Mouse (Mus musculus) midbrain, embryonic 13.5 days (tissue): ENCODE measurements at regions not wholly inside any gene's neighbourhood (a gene's known extent, or its start where the extent isn't known, plus 50 kb on each side); places are given as distances from the start of the nearest gene placed in this dataset.

Experiments used
- ATAC-seq: fragments of 200-750 bp; cut with Nextera tagmentation; 2 replicates; pipeline ENCODE4 v1.8.0; 2017; ENCODE audit warnings: mild to moderate bottlenecking, moderate TSS enrichment, moderate library complexity
- H3K27ac ChIP-seq: fragments of 300-500 bp; sonication (generic); 2 replicates; pipeline ENCODE4 v1.5.1; 2015; ENCODE audit warnings: inconsistent platforms, mild to moderate bottlenecking, moderate library complexity
- H3K27me3 ChIP-seq: fragments of 300-500 bp; sonication (generic); 2 replicates; pipeline ENCODE4 v1.6.1; 2015; ENCODE audit warnings: mild to moderate bottlenecking, inconsistent platforms
- H3K36me3 ChIP-seq: fragments of 300-500 bp; sonication (generic); 2 replicates; pipeline ENCODE4 v1.6.1; 2015; ENCODE audit warnings: mild to moderate bottlenecking, inconsistent platforms
- H3K4me1 ChIP-seq: fragments of 300-500 bp; sonication (generic); replicated peaks from 2 replicates; pipeline ENCODE4 v1.6.1; 2015; ENCODE audit warnings: inconsistent platforms
- H3K4me2 ChIP-seq: fragments of 300-500 bp; sonication (generic); replicated peaks from 2 replicates; pipeline ENCODE4 v1.6.1; 2015; ENCODE audit warnings: moderate library complexity, mild to moderate bottlenecking, inconsistent platforms
- H3K4me3 ChIP-seq: fragments of 300-500 bp; sonication (generic); replicated peaks from 2 replicates; pipeline ENCODE4 v1.5.1; 2015; ENCODE audit warnings: mild to moderate bottlenecking, inconsistent platforms
- H3K9ac ChIP-seq: fragments of 300-500 bp; sonication (generic); replicated peaks from 2 replicates; pipeline ENCODE4 v1.6.1; 2015; ENCODE audit warnings: mild to moderate bottlenecking, inconsistent platforms
- H3K9me3 ChIP-seq: fragments of 300-500 bp; sonication (generic); 2 replicates; pipeline ENCODE4 v1.6.1; 2016; ENCODE audit warnings: mild to moderate bottlenecking, inconsistent platforms
- WGBS: fragments of 180-500 bp; shearing (Covaris S2); methylation state at CpG from one replicate; pipeline ENCODE4 v1.1.7; 2015; 5-methylcytosine and 5-hydroxymethylcytosine counted together

GRCm38 (mm10) chr10:108024227-108024626 lies 112.3 kb upstream of the Otogl start:
- WGBS: 89% methylated on average over 6 of the region's 6 CpGs
- no peaks in the 10 kb centered on the region for H3K4me1 ChIP-seq
- no peaks in the 10 kb centered on the region for H3K27me3 ChIP-seq
- no peak for ATAC-seq
- H3K9ac ChIP-seq: no peak overlapping the region
- no peak overlapping the region for H3K4me2 ChIP-seq
- no peaks in the 10 kb centered on the region for H3K36me3 ChIP-seq
- H3K27ac ChIP-seq: no peak overlapping the region
- no peak overlapping the region for H3K4me3 ChIP-seq
- no peaks in the 10 kb centered on the region for H3K9me3 ChIP-seq

GRCm38 (mm10) chr10:108016552-108016951 lies 104.6 kb upstream of the Otogl start:
- H3K27ac ChIP-seq: no peak overlapping the region
- H3K36me3 ChIP-seq: no peaks in the 10 kb centered on the region
- H3K27me3 ChIP-seq: no peaks in the 10 kb centered on the region
- no peaks in the 10 kb centered on the region for H3K9me3 ChIP-seq
- H3K4me3 ChIP-seq: no peak overlapping the region
- no peaks in the 10 kb centered on the region for H3K4me1 ChIP-seq
- no peak for ATAC-seq
- H3K4me2 ChIP-seq: no peak overlapping the region
- 93% methylated on average over 1 of the region's 1 CpGs for WGBS
- H3K9ac ChIP-seq: no peak overlapping the region

- H3K4me1 ChIP-seq: no peaks in the 10 kb centered on the region
- H3K9me3 ChIP-seq: no peaks in the 10 kb centered on the region
- no peak overlapping the region for H3K27ac ChIP-seq
- no peaks in the 10 kb centered on the region for H3K27me3 ChIP-seq
- no peak for ATAC-seq
- H3K9ac ChIP-seq: no peak overlapping the region
- no peak overlapping the region for H3K4me3 ChIP-seq
- H3K36me3 ChIP-seq: no peaks in the 10 kb centered on the region
- WGBS: 88% methylated on average over 2 of the region's 2 CpGs
- no peak overlapping the region for H3K4me2 ChIP-seq
Observed at GRCm38 (mm10) chr10:107994836-107995585, 83.1 kb upstream of the Otogl start.

GRCm38 (mm10) chr10:107992621-107993020 lies 80.7 kb upstream of the Otogl start:
- WGBS: 76% methylated on average over 3 of the region's 3 CpGs
- H3K4me2 ChIP-seq: no peak overlapping the region
- no peak for ATAC-seq

GRCm38 (mm10) chr10:107990557-107990956 lies 78.6 kb upstream of the Otogl start:
- WGBS: 95% methylated on average over 3 of the region's 3 CpGs
- H3K4me2 ChIP-seq: no peak overlapping the region
- H3K9ac ChIP-seq: no peak overlapping the region
- H3K4me1 ChIP-seq: no peaks in the 10 kb centered on the region
- no peaks in the 10 kb centered on the region for H3K9me3 ChIP-seq
- H3K36me3 ChIP-seq: no peaks in the 10 kb centered on the region
- H3K27ac ChIP-seq: no peak overlapping the region
- H3K27me3 ChIP-seq: no peaks in the 10 kb centered on the region
- H3K4me3 ChIP-seq: no peak overlapping the region
- ATAC-seq: no peak

More at GRCm38 (mm10) chr10:107992621-107993020, 80.7 kb upstream of the Otogl start:
- Histone ChIP-seq H3K27ac (no peak overlapping the region), H3K27me3 (no peaks in the 10 kb centered on the region), H3K36me3 (no peaks in the 10 kb centered on the region), H3K9ac (no peak overlapping the region), H3K4me3 (no peak overlapping the region), H3K9me3 (no peaks in the 10 kb centered on the region), H3K4me1 (no peaks in the 10 kb centered on the region)

GRCm38 (mm10) chr10:107989913-107990312 lies 78.0 kb upstream of the Otogl start:
- Histone ChIP-seq H3K4me1 (no peaks in the 10 kb centered on the region), H3K9ac (no peak overlapping the region), H3K4me2 (no peak overlapping the region), H3K27me3 (no peaks in the 10 kb centered on the region), H3K9me3 (no peaks in the 10 kb centered on the region), H3K4me3 (no peak overlapping the region), H3K36me3 (no peaks in the 10 kb centered on the region), H3K27ac (no peak overlapping the region)
- ATAC-seq: no peak
- 90% methylated on average over 2 of the region's 2 CpGs for WGBS

GRCm38 (mm10) chr10:107982632-107983031 lies 70.7 kb upstream of the Otogl start:
- no peak overlapping the region for H3K4me3 ChIP-seq

GRCm38 (mm10) chr10:107982082-107982481 lies 70.1 kb upstream of the Otogl start:
- WGBS: 96% methylated on average over 1 of the region's 1 CpGs
- no peak overlapping the region for H3K4me3 ChIP-seq
- H3K27ac ChIP-seq: no peak overlapping the region
- no peak for ATAC-seq
- no peaks in the 10 kb centered on the region for H3K4me1 ChIP-seq
- H3K9ac ChIP-seq: no peak overlapping the region
- H3K36me3 ChIP-seq: no peaks in the 10 kb centered on the region
- H3K9me3 ChIP-seq: no peaks in the 10 kb centered on the region
- H3K4me2 ChIP-seq: no peak overlapping the region
- no peaks in the 10 kb centered on the region for H3K27me3 ChIP-seq

More at GRCm38 (mm10) chr10:107982632-107983031, 70.7 kb upstream of the Otogl start:
- no peaks in the 10 kb centered on the region for H3K4me1 ChIP-seq
- no peak overlapping the region for H3K27ac ChIP-seq
- H3K36me3 ChIP-seq: no peaks in the 10 kb centered on the region
- no peak overlapping the region for H3K9ac ChIP-seq
- H3K4me2 ChIP-seq: no peak overlapping the region
- ATAC-seq: no peak
- no peaks in the 10 kb centered on the region for H3K27me3 ChIP-seq
- no peaks in the 10 kb centered on the region for H3K9me3 ChIP-seq
- WGBS: 84% methylated on average over 5 of the region's 5 CpGs

- Histone ChIP-seq H3K27ac (no peak overlapping the region), H3K4me1 (no peaks in the 10 kb centered on the region), H3K9ac (no peak overlapping the region), H3K9me3 (no peaks in the 10 kb centered on the region), H3K4me3 (no peak overlapping the region), H3K36me3 (no peaks in the 10 kb centered on the region), H3K27me3 (no peaks in the 10 kb centered on the region), H3K4me2 (no peak overlapping the region)
- 82% methylated on average over 3 of the region's 3 CpGs for WGBS
- ATAC-seq: peak; percentile 43; the same call in 1 of the 2 replicates
Observed at GRCm38 (mm10) chr10:107976392-107976965, 64.5 kb upstream of the Otogl start.

GRCm38 (mm10) chr10:107971748-107972147 lies 59.8 kb upstream of the Otogl start:
- Histone ChIP-seq H3K9ac (no peak overlapping the region), H3K9me3 (no peaks in the 10 kb centered on the region), H3K4me2 (no peak overlapping the region), H3K27me3 (no peaks in the 10 kb centered on the region), H3K36me3 (no peaks in the 10 kb centered on the region), H3K27ac (no peak overlapping the region), H3K4me1 (no peaks in the 10 kb centered on the region), H3K4me3 (no peak overlapping the region)
- ATAC-seq: no peak

GRCm38 (mm10) chr10:107966996-107967395 lies 55.1 kb upstream of the Otogl start:
- Histone ChIP-seq H3K9me3 (no peaks in the 10 kb centered on the region), H3K9ac (no peak overlapping the region), H3K36me3 (no peaks in the 10 kb centered on the region), H3K4me1 (no peaks in the 10 kb centered on the region), H3K27me3 (no peaks in the 10 kb centered on the region), H3K4me3 (no peak overlapping the region), H3K4me2 (no peak overlapping the region), H3K27ac (no peak overlapping the region)
- 93% methylated on average over 11 of the region's 11 CpGs for WGBS
- ATAC-seq: no peak

- WGBS: 91% methylated on average over 1 of the region's 1 CpGs
- Histone ChIP-seq H3K4me3 (no peak overlapping the region), H3K4me1 (no peaks in the 10 kb centered on the region), H3K27ac (no peak overlapping the region), H3K9me3 (no peaks in the 10 kb centered on the region), H3K9ac (no peak overlapping the region), H3K36me3 (no peaks in the 10 kb centered on the region), H3K27me3 (no peaks in the 10 kb centered on the region), H3K4me2 (no peak overlapping the region)
- no peak for ATAC-seq
Observed at GRCm38 (mm10) chr10:107964022-107964421, 52.1 kb upstream of the Otogl start.

GRCm38 (mm10) chr10:107962130-107962529 lies 50.2 kb upstream of the Otogl start:
- ATAC-seq: no peak
- Histone ChIP-seq H3K36me3 (no peaks in the 10 kb centered on the region), H3K9me3 (no peaks in the 10 kb centered on the region), H3K4me3 (no peak overlapping the region), H3K27ac (no peak overlapping the region), H3K9ac (no peak overlapping the region), H3K27me3 (no peaks in the 10 kb centered on the region), H3K4me1 (no peaks in the 10 kb centered on the region), H3K4me2 (no peak overlapping the region)
- 94% methylated on average over 3 of the region's 3 CpGs for WGBS
